Mouse (Mus musculus) brain, embryonic 14.5 days (tissue): ENCODE data around the gene Fam19a1.

ENCODE experiments used
- CTCF ChIP-seq: fragments of 200-500 bp; IDR thresholded peaks from 2 replicates; pipeline ENCODE4 v1.5.1; 2012; ENCODE audit warnings: inconsistent platforms, mild to moderate bottlenecking, moderate library complexity, borderline replicate concordance; ENCODE audit not compliant: insufficient read depth, insufficient read length; ENCODE audit errors: extremely low read depth
- POLR2A ChIP-seq: fragments of 200-500 bp; IDR thresholded peaks from 2 replicates; pipeline ENCODE4 v1.6.1; 2012; ENCODE audit warnings: mild to moderate bottlenecking, inconsistent platforms, borderline replicate concordance; ENCODE audit not compliant: poor library complexity, insufficient read depth, insufficient read length, severe bottlenecking; ENCODE audit errors: extremely low read depth

DNA sequence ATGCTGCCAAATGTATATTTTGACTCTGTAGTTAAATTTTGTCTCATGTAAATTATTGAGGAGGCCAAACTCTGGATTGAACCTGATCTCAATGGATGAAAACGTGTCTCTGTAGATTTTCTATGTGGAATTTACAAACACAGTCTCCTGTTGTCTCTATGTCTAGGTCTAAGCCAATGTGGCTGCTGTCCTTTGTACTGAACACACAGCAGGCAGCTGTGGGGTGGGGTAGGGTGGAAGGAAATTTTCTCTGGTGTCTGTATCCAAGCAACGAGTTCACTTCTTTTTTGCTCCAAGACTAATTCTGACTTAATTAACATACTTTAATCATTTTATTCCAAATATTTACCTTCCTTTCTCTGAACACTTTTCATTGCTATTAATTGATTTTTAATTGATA is 307.6 kb downstream of the Fam19a1 start:
- TF ChIP-seq POLR2A, result no peak
- no peak for TF ChIP-seq CTCF
